7 mouse cellular contexts compared by ENCODE assay signal in the genomic region with DNA sequence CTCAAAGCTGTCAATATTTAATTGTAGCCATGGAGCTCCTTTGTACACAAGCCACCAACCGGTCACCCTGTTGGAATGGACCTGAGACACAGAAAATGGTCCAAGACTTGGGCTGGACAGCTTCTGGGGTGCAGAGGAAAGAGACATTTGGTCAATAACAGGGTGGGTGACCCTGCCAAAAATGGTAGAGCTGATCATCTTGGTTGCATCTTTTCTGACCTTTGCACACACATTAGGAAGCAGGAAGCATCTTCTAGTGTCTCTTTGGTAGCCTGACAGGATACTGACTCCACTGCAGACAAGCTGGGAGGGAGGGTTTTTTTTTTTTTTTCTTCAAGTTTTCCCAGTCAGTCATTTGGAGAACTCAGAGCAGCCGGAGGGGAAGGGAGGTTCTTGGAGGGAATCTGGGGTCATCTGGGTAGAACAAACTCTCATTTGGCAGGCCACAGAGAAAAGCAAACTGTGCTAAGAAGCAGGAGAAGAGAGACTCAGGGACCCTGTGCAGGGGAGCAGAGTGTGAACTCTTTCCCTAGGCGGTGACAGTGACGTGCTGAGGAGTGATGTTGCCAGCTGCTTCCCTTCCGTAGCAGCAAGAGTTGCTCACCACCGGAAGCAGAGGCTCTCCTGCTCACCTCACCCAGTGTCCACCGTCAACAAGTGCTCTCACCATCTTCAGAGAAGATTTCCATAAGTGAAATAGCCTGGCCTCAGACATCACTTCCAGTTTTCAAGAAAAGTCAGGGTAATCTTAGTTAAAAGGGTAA.
DNase-seq lines count a peak whose midpoint lies in the region; ATAC-seq lines count a peak whose summit lies in the region.

No protein-coding gene starts in this region.

- peak; percentile 71 for ATAC-seq in megakaryocyte, adult 5-6 weeks (ENCODE audit: poor library complexity, severe bottlenecking)

- DNase-seq in B cell, adult 2 months: peak; percentile 41 to 51
- peak; percentile 75 for DNase-seq in CD4-positive, CD25-positive, alpha-beta regulatory T cell, adult 2 months (ENCODE audit: low read depth, low spot score)
- DNase-seq in heart, adult 9 months (ENCODE audit: low spot score in 2 of 2): peak; percentile 51 to 68
- no peak for DNase-seq in right cerebral cortex, postnatal 14 days
- DNase-seq in urinary bladder, postnatal 14 days (ENCODE audit: low spot score): no peak
- DNase-seq in layer of hippocampus, adult 9-10 months (ENCODE audit: low spot score): no peak

Comparison
In these comparisons a context has a peak if more than half of its experiments do, and no peak if none do; other contexts are left out.
1. DNase-seq: peak in B cell, adult 2 months (2 of 2), CD4-positive, CD25-positive, alpha-beta regulatory T cell, adult 2 months (single experiment) and heart, adult 9 months (2 of 2); none in right cerebral cortex, postnatal 14 days (single experiment), urinary bladder, postnatal 14 days (single experiment) and layer of hippocampus, adult 9-10 months (single experiment).